Mouse (Mus musculus) thymus, adult 2 months (tissue): ENCODE data around the gene Psmg1.
"Not testable (repeated sequence)": the region's sequence is repeated elsewhere in the genome, so short reads cannot be mapped to it uniquely, and the experiment has no call there.

Experiments used
- CTCF ChIP-seq: fragments of 200-500 bp; IDR thresholded peaks from 2 replicates; pipeline ENCODE4 v1.5.1; 2012; ENCODE audit warnings: mild to moderate bottlenecking, control low read depth, low read length, moderate library complexity, borderline replicate concordance; ENCODE audit not compliant: control insufficient read depth, poor library complexity, insufficient read depth; ENCODE audit errors: extremely low read depth
- POLR2A ChIP-seq: fragments of 200-500 bp; IDR thresholded peaks from 2 replicates; pipeline ENCODE4 v1.6.1; 2012; ENCODE audit warnings: mild to moderate bottlenecking, low read length, control low read depth, moderate library complexity; ENCODE audit not compliant: control insufficient read depth, poor library complexity, insufficient read depth; ENCODE audit errors: extremely low read depth

- TF ChIP-seq POLR2A, CTCF: not testable (repeated sequence)
These were observed 3.8 kb upstream of the Psmg1 start for GRCm38 (mm10) chr16:95994576-95994975.
